Mouse (Mus musculus): ENCODE measurements around the gene Wdr35.

DNA sequence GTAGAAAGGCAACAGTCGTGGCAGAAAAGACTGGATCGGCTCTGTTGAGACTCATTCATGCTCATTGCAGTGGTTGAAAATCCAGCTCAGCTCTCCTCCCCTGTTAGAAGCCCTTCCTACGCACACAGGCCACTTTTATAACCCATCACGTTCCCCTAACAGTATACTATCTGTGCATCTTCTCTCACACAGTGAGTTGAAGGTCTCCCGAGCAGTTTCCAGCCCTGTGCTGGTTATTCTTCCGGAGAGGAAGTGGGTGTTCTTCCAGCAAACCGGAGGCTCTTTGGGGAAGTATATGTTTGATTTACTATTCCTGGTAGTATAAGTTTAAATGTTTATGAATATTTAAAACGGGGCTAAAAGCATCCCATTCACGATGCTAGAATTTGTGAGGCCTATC is 26.5 kb upstream of the Wdr35 start:
- TF ChIP-seq POLR2A (IDR thresholded peaks at IDR 0.05; ENCODE audit: insufficient read depth, low read depth, low read length) (no peak), CTCF (IDR thresholded peaks at IDR 0.05) (no peak), EP300 (IDR thresholded peaks at IDR 0.05; ENCODE audit: insufficient read depth, low read depth, low read length) (no peak)
